Mouse (Mus musculus) C2C12 (cell line): ENCODE measurements around the gene Npc1l1. TPM values are rescaled to one million over a fixed set of nuclear protein-coding genes. Genes with fewer than 3 reads are reported as not detected.

Experiments used
- H3K27me3 ChIP-seq: one replicate; pipeline ENCODE4 v1.6.1; 2011; ENCODE audit not compliant: control insufficient read depth, insufficient read depth, insufficient read length
- H3K36me3 ChIP-seq: one replicate; pipeline ENCODE4 v1.6.1; 2011; ENCODE audit not compliant: control insufficient read depth, insufficient read depth
- H3K4me3 ChIP-seq: one replicate; pipeline ENCODE4 v1.5.1; 2011; ENCODE audit warnings: mild to moderate bottlenecking, control low read depth; ENCODE audit not compliant: poor library complexity, insufficient read depth, severe bottlenecking
- H3K79me2 ChIP-seq: one replicate; pipeline ENCODE4 v1.6.1; 2011; ENCODE audit not compliant: control insufficient read depth, insufficient read depth
- H3K79me3 ChIP-seq: one replicate; pipeline ENCODE4 v1.6.1; 2011; ENCODE audit warnings: low read depth, control low read depth
- H3ac ChIP-seq: one replicate; pipeline ENCODE3; 2011; ENCODE audit warnings: low read depth; ENCODE audit not compliant: control insufficient read depth, insufficient read length
- CEBPB ChIP-seq: IDR thresholded peaks from one replicate; pipeline ENCODE4 v1.6.1; 2011; ENCODE audit warnings: low read depth, mild to moderate bottlenecking, control low read depth, moderate library complexity
- CTCF ChIP-seq: IDR thresholded peaks from one replicate; pipeline ENCODE4 v1.5.1; 2011; ENCODE audit not compliant: control insufficient read depth, insufficient read depth, insufficient read length
- FOSL1 ChIP-seq: IDR thresholded peaks from one replicate; pipeline ENCODE4 v1.8.0; 2011; ENCODE audit warnings: mild to moderate bottlenecking, low read length; ENCODE audit not compliant: poor library complexity, insufficient read depth, severe bottlenecking
- MAX ChIP-seq: IDR thresholded peaks from one replicate; pipeline ENCODE4 v1.6.1; 2011; ENCODE audit warnings: mild to moderate bottlenecking, control low read depth
- MYOD1 ChIP-seq: IDR thresholded peaks from one replicate; pipeline ENCODE4 v1.6.1; 2011; ENCODE audit warnings: low read depth; ENCODE audit not compliant: control insufficient read depth, insufficient read length
- MYOG ChIP-seq: IDR thresholded peaks from one replicate; pipeline ENCODE4 v1.6.1; 2011; ENCODE audit not compliant: control insufficient read depth, insufficient read length; ENCODE audit errors: extremely low read depth
- USF1 ChIP-seq: IDR thresholded peaks from one replicate; pipeline ENCODE4 v1.6.1; 2011; ENCODE audit warnings: low read depth, mild to moderate bottlenecking, control low read depth, moderate library complexity
- polyA plus RNA-seq: library from polyadenylated mRNA; unstranded; fragments of >200 nt; fragmentation: generic; extraction: Trizol; gene quantifications from one replicate; pipeline ENCODE4 v1.2.1, GENCODE M21; 2012; ENCODE audit warnings: missing spikeins

Npc1l1 gene
- polyA plus RNA-seq, 1 experiment = 0.01 TPM

DNA sequence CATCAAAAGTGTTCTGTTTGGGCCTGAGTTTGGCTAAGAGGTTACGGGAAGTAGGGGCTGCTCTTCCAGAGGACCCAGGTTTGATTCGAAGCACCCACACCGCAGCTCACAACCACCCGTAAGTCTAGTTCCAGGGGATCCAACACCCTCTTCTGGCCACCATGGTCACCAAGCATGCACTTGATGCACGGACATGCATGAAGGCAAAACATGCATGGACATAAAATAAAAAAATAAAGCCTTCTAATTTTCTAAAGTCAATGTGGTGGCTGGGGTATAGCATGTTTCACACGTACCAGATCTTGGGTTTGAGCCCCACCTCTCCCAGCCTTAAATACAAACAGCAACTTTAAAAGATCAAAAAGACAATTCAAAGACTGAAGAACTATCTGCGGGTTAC, 65.2 kb downstream of the Npc1l1 start:
- no peak overlapping the region for H3ac ChIP-seq
- H3K79me2 ChIP-seq = peaks cover 98% of the 10 kb centered on the region
- peaks cover 71% of the 10 kb centered on the region for H3K79me3 ChIP-seq
- TF ChIP-seq FOSL1 (no peak), MYOD1 (no peak), MYOG (no peak), MAX (no peak)
- H3K36me3 ChIP-seq = no peaks in the 10 kb centered on the region
- no peaks in the 10 kb centered on the region for H3K27me3 ChIP-seq
- no peak overlapping the region for H3K4me3 ChIP-seq

- Histone ChIP-seq H3K27me3 (no peaks in the 10 kb centered on the region), H3K36me3 (no peaks in the 10 kb centered on the region), H3K79me3 (peaks cover 72% of the 10 kb centered on the region), H3ac (no peak overlapping the region), H3K79me2 (peaks cover 98% of the 10 kb centered on the region), H3K4me3 (no peak overlapping the region)
- TF ChIP-seq CTCF (no peak), USF1 (no peak), MYOG (no peak), FOSL1 (no peak), CEBPB (no peak), MAX (no peak), MYOD1 (no peak)
Observed at GRCm38 (mm10) chr11:6163706-6164105, 66.2 kb downstream of the Npc1l1 start.

GRCm38 (mm10) chr11:6163062-6163461, 66.9 kb downstream of the Npc1l1 start:
- peaks cover 98% of the 10 kb centered on the region for H3K79me2 ChIP-seq
- no peak for TF ChIP-seq USF1
- TF ChIP-seq FOSL1 = no peak
- no peak for TF ChIP-seq MYOD1
- TF ChIP-seq CTCF = no peak
- no peak for TF ChIP-seq MYOG
- peaks cover 69% of the 10 kb centered on the region for H3K79me3 ChIP-seq
- no peak overlapping the region for H3K4me3 ChIP-seq
- no peaks in the 10 kb centered on the region for H3K27me3 ChIP-seq
- H3ac ChIP-seq = no peak overlapping the region
- H3K36me3 ChIP-seq = no peaks in the 10 kb centered on the region

GRCm38 (mm10) chr11:6161549-6161948, 68.4 kb downstream of the Npc1l1 start:
- TF ChIP-seq MYOG = no peak
- no peak for TF ChIP-seq MYOD1
- no peak for TF ChIP-seq FOSL1
- no peak for TF ChIP-seq CTCF
- TF ChIP-seq CEBPB = no peak
- no peak for TF ChIP-seq USF1
- Histone ChIP-seq H3K4me3 (no peak overlapping the region), H3K36me3 (no peaks in the 10 kb centered on the region), H3K27me3 (no peaks in the 10 kb centered on the region), H3K79me3 (peaks cover 70% of the 10 kb centered on the region), H3ac (no peak overlapping the region), H3K79me2 (peaks cover 98% of the 10 kb centered on the region)

Other genes starting within 250 kb of the Npc1l1 start
- gene Camk2b, start 163.8 kb downstream of the Npc1l1 start, polyA plus RNA-seq = 0.06 TPM
- 0.08 TPM for gene A730071L15Rik, start 30.1 kb downstream of the Npc1l1 start, polyA plus RNA-seq
- 56.1 TPM for gene Nudcd3, start 29.7 kb downstream of the Npc1l1 start, polyA plus RNA-seq
- gene Ddx56, start 37.6 kb upstream of the Npc1l1 start, polyA plus RNA-seq = 77.3 TPM
- 58.0 TPM for gene Tmed4, start 44.7 kb upstream of the Npc1l1 start, polyA plus RNA-seq
- 102 TPM for gene Ogdh, start 61.5 kb upstream of the Npc1l1 start, polyA plus RNA-seq
- gene Zmiz2, start 158.9 kb upstream of the Npc1l1 start, polyA plus RNA-seq = 33.0 TPM
- 4,929 TPM for gene Ppia, start 185.3 kb upstream of the Npc1l1 start, polyA plus RNA-seq
- gene H2afv, start 214.3 kb upstream of the Npc1l1 start, polyA plus RNA-seq = 153 TPM
- 41.0 TPM for gene Purb, start 245.8 kb upstream of the Npc1l1 start, polyA plus RNA-seq